Mouse (Mus musculus): ENCODE measurements around the gene Fam83e. TPM values are rescaled to one million over a fixed set of nuclear protein-coding genes. Genes with fewer than 3 reads are reported as not detected.

The Fam83e gene
- total RNA-seq, 1 experiment from 2014 or later: 0.82 TPM

GRCm38 (mm10) chr7:45713881-45714520 is 7.0 kb upstream of the Fam83e start:
- no peak for ATAC-seq (replicated peaks; ENCODE audit: low read depth, poor library complexity, severe bottlenecking)

GRCm38 (mm10) chr7:45714630-45715089 is 6.4 kb upstream of the Fam83e start:
- ATAC-seq (replicated peaks; ENCODE audit: low read depth, poor library complexity, severe bottlenecking): peak; percentile 0; the same call in 1 of the 2 replicates

GRCm38 (mm10) chr7:45715090-45715708 is 5.8 kb upstream of the Fam83e start, which contains the start of gene Rpl18:
Gene Rpl18, plus strand, starts transcription at chr7:45715457.
- peak; percentile 74 for ATAC-seq (replicated peaks; ENCODE audit: low read depth, poor library complexity, severe bottlenecking)

- peak; percentile 8 for ATAC-seq (replicated peaks; ENCODE audit: low read depth, poor library complexity, severe bottlenecking)
These were observed 5.1 kb upstream of the Fam83e start for GRCm38 (mm10) chr7:45715741-45716459.

GRCm38 (mm10) chr7:45716460-45716857 is 4.6 kb upstream of the Fam83e start:
- no peak for ATAC-seq (replicated peaks; ENCODE audit: low read depth, poor library complexity, severe bottlenecking)

GRCm38 (mm10) chr7:45716952-45717917 is 3.8 kb upstream of the Fam83e start:
- peak; percentile 26 for ATAC-seq (replicated peaks; ENCODE audit: low read depth, poor library complexity, severe bottlenecking)

- ATAC-seq (replicated peaks; ENCODE audit: low read depth, poor library complexity, severe bottlenecking): peak; percentile 63
These were observed 3.1 kb upstream of the Fam83e start, which contains the start of gene Sphk2 for GRCm38 (mm10) chr7:45717918-45718297. Gene Sphk2, minus strand, starts transcription at chr7:45718002.

- no peak for ATAC-seq (replicated peaks; ENCODE audit: low read depth, poor library complexity, severe bottlenecking)
These were observed 2.7 kb upstream of the Fam83e start for GRCm38 (mm10) chr7:45718331-45718730.

GRCm38 (mm10) chr7:45719180-45719579 is 1.8 kb upstream of the Fam83e start:
- ATAC-seq (replicated peaks; ENCODE audit: low read depth, poor library complexity, severe bottlenecking): no peak

GRCm38 (mm10) chr7:45719738-45720412 is 1.1 kb upstream of the Fam83e start:
- ATAC-seq (replicated peaks; ENCODE audit: low read depth, poor library complexity, severe bottlenecking): no peak

- no peak for ATAC-seq (replicated peaks; ENCODE audit: low read depth, poor library complexity, severe bottlenecking)
These were observed 191 bp downstream of the Fam83e start for GRCm38 (mm10) chr7:45721234-45721571.

- ATAC-seq (replicated peaks; ENCODE audit: low read depth, poor library complexity, severe bottlenecking): no peak
These were observed 783 bp downstream of the Fam83e start for GRCm38 (mm10) chr7:45721642-45722347.

- ATAC-seq (replicated peaks; ENCODE audit: low read depth, poor library complexity, severe bottlenecking): no peak
These were observed 1.3 kb downstream of the Fam83e start for GRCm38 (mm10) chr7:45722348-45722713.

GRCm38 (mm10) chr7:45723301-45723700 is 2.3 kb downstream of the Fam83e start:
- ATAC-seq (replicated peaks; ENCODE audit: low read depth, poor library complexity, severe bottlenecking): no peak

GRCm38 (mm10) chr7:45723781-45724180 is 2.8 kb downstream of the Fam83e start:
- ATAC-seq (replicated peaks; ENCODE audit: low read depth, poor library complexity, severe bottlenecking): no peak

GRCm38 (mm10) chr7:45725151-45725550 is 4.1 kb downstream of the Fam83e start:
- no peak for ATAC-seq (replicated peaks; ENCODE audit: low read depth, poor library complexity, severe bottlenecking)

GRCm38 (mm10) chr7:45725713-45726112 is 4.7 kb downstream of the Fam83e start, which contains the start of gene Spaca4:
Gene Spaca4, minus strand, starts transcription at chr7:45725813.
- ATAC-seq (replicated peaks; ENCODE audit: low read depth, poor library complexity, severe bottlenecking): no peak

- no peak for ATAC-seq (replicated peaks; ENCODE audit: low read depth, poor library complexity, severe bottlenecking)
These were observed 5.4 kb downstream of the Fam83e start for GRCm38 (mm10) chr7:45726419-45726818.

GRCm38 (mm10) chr7:45727625-45728024 is 6.6 kb downstream of the Fam83e start:
- no peak for ATAC-seq (replicated peaks; ENCODE audit: low read depth, poor library complexity, severe bottlenecking)

All from common myeloid progenitor, adult 5-6 weeks (primary cell).